Mouse (Mus musculus) adrenal gland, adult 8-10 months (tissue): ENCODE measurements around the gene Lsm5. TPM values are rescaled to one million over a fixed set of nuclear protein-coding genes. Genes with fewer than 3 reads are reported as not detected.
A peak's percentile ranks its signal among the peaks of the same experiment; 100 is the strongest.

Experiments used
- DNase-seq: peaks from one replicate; pipeline ENCODE4 v3.0.0; 2022
- total RNA-seq, 4 experiments: library from RNA; stranded (reverse); gene quantifications; 2 replicates each; pipeline ENCODE4 v1.2.4; 2022

Gene Lsm5
- 10 to 100 TPM; 20.1 to 25.2 (median 23.4) TPM for total RNA-seq

DNA sequence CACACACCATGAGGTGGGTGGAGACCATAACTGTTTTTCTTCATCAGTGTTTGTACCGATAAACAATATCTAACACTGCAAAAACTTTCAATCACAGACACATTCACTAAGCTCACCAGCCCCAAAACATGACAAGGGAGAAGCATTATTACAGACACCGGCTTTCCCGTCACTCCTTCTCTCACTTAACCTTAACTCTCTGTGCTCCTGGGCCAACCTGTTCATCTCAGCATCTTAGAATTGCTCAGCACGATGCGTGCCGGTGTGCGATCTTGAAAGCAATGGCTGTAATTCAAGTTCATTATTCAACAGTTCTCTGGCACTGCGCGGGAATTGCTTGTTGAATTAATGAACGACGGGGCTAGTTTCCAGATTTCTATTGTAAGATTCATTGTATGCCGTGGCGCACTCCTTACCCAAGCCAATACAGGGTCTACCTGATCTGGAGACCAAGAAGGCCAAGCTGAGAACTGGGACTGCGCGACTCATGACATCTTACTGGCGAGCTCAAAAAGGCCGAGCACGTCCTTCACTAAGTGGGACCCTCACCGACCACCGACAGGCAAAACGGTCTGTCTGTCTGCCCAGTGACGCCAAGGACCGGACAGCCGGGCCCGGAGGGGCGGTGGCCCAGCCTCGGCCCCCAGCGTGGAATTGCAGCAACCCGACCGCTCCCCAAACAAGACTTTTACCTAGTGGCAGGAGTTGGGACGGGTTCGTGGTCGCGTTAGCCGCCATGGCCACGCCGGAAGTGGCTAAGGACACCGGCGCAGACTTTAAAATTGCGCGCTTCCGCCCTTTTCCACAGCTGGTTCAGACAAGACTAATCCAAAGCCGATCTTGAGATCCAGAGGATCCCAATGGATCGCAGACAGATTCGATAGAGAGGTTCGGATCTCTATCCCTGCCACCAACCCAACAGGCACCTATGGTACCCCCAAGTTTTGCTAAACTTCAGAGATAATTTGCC lies at the start of gene Lsm5:
Gene Lsm5, minus strand, starts transcription at position 780 of the 970 bp plus-strand sequence.
- peak; percentile 73 for DNase-seq

DNA sequence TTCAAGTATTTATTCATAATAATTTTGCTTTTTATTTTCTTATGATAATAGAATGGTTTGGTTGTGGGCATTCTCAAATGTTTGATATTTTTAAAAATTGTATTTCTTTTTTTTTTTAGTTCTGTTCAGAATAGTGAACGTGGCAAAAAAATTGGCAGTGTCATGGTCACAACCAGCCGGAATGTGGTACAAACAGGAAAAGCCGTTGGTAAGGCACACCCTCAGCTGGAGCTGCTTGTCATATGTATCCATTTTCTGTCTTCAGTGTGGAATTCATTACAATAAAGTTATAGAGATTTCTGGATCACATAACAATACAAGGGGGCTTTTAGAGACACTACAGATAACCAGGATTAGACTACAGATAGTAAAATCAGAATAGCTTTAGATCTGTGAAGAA lies 49.2 kb upstream of the Lsm5 start:
- no peak for DNase-seq

DNA sequence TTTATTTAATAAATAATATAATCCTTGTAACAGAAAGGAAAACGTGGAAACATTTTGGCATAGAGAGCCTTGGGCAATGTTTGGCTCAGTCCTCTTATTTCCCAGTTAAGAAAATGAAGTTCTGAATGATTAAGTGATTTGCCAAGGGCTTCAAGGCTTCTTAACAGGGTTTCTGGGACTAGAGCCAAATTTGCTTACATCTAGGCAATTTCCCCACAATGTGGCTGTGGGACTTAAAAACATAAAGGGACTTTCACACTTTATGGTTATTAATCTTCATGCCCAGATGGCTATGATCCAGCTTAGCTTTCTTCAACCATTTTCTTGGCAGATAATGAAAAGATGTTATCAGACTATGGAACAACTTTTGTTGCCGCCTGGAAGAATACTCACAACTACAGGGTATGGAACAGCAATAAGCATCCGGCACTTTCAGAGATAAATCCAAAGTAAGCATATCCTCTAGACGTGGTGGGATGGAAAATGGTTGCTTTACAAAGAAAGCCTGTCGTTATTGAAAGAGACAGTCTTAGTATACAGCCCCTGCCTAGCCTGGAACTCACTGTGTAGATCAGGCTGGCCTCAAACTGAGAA lies 41.5 kb upstream of the Lsm5 start:
- DNase-seq: no peak

- no peak for DNase-seq
Observed at GRCm38 (mm10) chr6:56732545-56732944, 28.0 kb upstream of the Lsm5 start.

GRCm38 (mm10) chr6:56720877-56721276 lies 16.4 kb upstream of the Lsm5 start:
- no peak for DNase-seq

DNA sequence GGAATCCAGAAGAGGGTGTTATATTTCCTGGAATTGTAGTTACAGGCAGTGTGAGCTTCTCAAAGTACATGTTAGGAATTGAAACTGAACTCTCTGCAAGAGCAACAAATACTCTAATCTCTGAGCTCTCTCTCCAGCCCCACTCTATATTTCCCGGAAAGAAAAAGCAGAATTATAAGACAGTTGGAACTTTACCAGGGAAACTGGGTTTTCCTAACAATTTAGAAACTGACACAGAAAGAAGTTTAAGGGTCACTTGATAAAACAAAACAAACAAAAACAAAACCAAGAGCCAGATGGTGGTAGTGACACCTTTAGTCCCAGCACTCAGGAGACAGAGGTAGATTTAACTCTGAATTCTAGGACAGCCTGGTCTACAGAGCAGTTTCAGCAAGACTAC lies 14.6 kb upstream of the Lsm5 start:
- no peak for DNase-seq

GRCm38 (mm10) chr6:56715270-56715666 lies 10.8 kb upstream of the Lsm5 start:
- no peak for DNase-seq

GRCm38 (mm10) chr6:56714574-56715269 lies 10.2 kb upstream of the Lsm5 start, which contains the start of gene Avl9:
Avl9 (plus strand) TSS chr6:56714899.
- DNase-seq: peak; percentile 99

- DNase-seq: no peak
Observed at GRCm38 (mm10) chr6:56714186-56714573, 9.7 kb upstream of the Lsm5 start.

DNA sequence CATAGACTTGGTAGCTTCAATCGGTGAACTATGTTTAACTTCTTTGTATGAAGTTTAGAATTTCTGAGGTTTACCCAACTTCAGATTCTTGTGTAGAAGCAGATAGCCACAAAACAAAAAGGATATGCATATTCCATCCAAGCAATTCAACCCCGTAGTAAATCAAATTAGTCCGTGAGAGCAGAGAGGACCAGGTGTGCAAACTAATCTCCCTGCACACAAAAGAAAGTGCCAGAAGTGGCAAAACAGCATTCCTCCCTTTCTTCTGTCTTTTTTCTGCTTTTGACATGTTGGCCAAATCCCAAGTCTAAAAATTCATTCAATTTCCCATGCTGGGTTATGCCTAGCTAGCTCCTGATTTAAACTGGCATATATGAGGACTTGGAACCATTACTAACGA lies 12.1 kb downstream of the Lsm5 start:
- no peak for DNase-seq

DNA sequence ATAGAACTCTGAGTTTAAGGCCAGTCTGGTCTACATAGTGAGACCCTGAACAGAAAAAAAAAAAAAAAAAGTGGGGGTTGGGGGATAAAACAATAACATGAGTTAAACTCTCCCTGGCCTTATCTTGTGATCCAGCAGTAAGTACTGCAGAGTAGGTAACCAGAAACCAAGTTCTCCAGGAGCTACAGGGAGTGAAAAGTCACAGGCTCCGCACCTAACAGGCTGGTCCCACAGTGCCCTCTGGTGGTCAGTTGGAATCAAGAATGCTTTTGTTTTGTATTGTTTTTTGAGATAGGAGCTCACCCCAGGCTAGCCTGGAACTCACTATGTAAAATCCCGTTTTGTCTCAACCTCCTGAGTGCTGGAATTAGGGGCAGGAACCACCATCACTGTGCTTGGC lies 13.3 kb downstream of the Lsm5 start:
- peak; percentile 4 for DNase-seq

DNA sequence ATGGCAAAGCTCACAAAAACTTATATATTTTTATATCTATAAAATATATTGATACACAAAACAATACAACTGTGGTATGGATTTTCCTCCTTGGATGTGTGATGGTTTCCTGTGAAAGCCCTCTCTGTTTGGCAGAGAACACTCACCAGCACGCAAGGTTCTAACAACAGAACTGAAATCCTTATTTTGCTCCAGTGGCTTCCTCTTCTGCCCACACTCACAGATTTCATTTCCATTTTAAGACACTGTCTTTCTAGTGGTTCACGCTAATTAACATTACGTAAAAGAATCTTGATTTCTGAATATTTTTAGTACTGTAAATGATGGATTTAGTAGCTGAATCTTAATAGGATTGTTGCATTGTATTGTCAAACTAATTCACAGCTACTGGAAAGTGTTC lies 16.3 kb downstream of the Lsm5 start:
- DNase-seq: no peak

DNA sequence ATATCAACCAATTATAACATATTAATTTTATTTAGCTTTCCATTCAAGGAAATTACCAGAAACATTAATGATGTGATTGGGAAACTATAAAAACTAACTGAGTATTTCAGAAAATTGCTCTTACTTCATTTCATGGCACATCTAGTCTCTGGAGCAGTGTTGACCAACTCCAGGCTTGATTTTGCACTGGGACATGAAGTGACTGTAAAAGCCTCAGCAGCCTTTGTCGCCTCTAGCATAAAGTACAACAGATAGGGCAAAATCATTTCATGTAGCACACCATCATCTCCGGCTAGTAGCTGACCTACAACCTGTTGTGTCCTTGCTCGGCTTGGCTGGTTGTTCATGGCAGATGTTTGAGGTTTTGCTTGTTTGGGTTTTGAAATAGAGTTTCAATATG lies 40.1 kb downstream of the Lsm5 start:
- DNase-seq: no peak

- no peak for DNase-seq
Observed at GRCm38 (mm10) chr6:56655393-56655792, 49.1 kb downstream of the Lsm5 start.

GRCm38 (mm10) chr6:56652121-56652592 lies 52.4 kb downstream of the Lsm5 start:
- no peak for DNase-seq

Other genes with a start within 250 kb of the Lsm5 start
- under 1 TPM; 0.14 to 0.40 (median 0.29) TPM for gene Pde1c, start 135.6 kb downstream of the Lsm5 start, total RNA-seq
- 10 to 100 TPM; 29.5 to 36.6 (median 31.3) TPM for gene Avl9, start 10.2 kb upstream of the Lsm5 start, total RNA-seq
- 10 to 100 TPM; 31.8 to 37.0 (median 33.8) TPM for gene Kbtbd2, start 93.1 kb upstream of the Lsm5 start, total RNA-seq
- gene Fkbp9, start 127.3 kb upstream of the Lsm5 start, total RNA-seq: 100 to 1,000 TPM in 1 of 4 experiments, 10 to 100 TPM in 3; 72.5 to 109 (median 90.2) TPM
- 10 to 100 TPM; 24.7 to 34.6 (median 29.4) TPM for gene Nt5c3, start 219.2 kb upstream of the Lsm5 start, total RNA-seq
- 1 to 10 TPM in 1 of 4 experiments, under 1 TPM in 3; 0.46 to 1.1 (median 0.52) TPM for gene Vmn1r4, start 219.3 kb upstream of the Lsm5 start, total RNA-seq